Mouse (Mus musculus) heart, postnatal 0 days (tissue): ENCODE measurements around the gene Cyfip2. TPM values are rescaled to one million over a fixed set of nuclear protein-coding genes. Genes with fewer than 3 reads are reported as not detected.
A peak's percentile ranks its signal among the peaks of the same experiment; 100 is the strongest.

Experiments
- ATAC-seq: fragments of 200-750 bp; cut with Nextera tagmentation; 2 replicates; pipeline ENCODE4 v1.8.0; 2017; ENCODE audit warnings: low read depth, moderate number of reproducible peaks, moderate library complexity; ENCODE audit not compliant: insufficient read depth
- DNase-seq: peaks from one replicate; pipeline ENCODE4 v3.0.0-alpha.2; 2016; ENCODE audit warnings: low spot score
- H3K27ac ChIP-seq: fragments of 300-500 bp; sonication (generic); 2 replicates; pipeline ENCODE4 v1.5.1; 2014; ENCODE audit warnings: low read depth, mild to moderate bottlenecking
- H3K27me3 ChIP-seq: fragments of 300-500 bp; sonication (generic); 2 replicates; pipeline ENCODE4 v1.6.1; 2014; ENCODE audit warnings: low read length, mixed read lengths; ENCODE audit not compliant: control insufficient read depth, insufficient read depth
- H3K36me3 ChIP-seq: fragments of 300-500 bp; sonication (generic); replicated peaks from 2 replicates; pipeline ENCODE4 v1.6.1; 2014; ENCODE audit warnings: low read length, mixed read lengths; ENCODE audit not compliant: control insufficient read depth, insufficient read depth
- H3K4me1 ChIP-seq: fragments of 300-500 bp; sonication (generic); 2 replicates; pipeline ENCODE4 v1.6.1; 2014; ENCODE audit warnings: antibody characterized with exemption; ENCODE audit not compliant: control insufficient read depth, insufficient read depth
- H3K4me2 ChIP-seq: fragments of 300-500 bp; sonication (generic); 2 replicates; pipeline ENCODE4 v1.6.1; 2014; ENCODE audit warnings: low read depth, mild to moderate bottlenecking, low read length, moderate library complexity
- H3K4me3 ChIP-seq: fragments of 300-500 bp; sonication (generic); 2 replicates; pipeline ENCODE4 v1.5.1; 2014; ENCODE audit warnings: low read depth, low read length
- H3K9ac ChIP-seq: fragments of 300-500 bp; sonication (generic); replicated peaks from 2 replicates; pipeline ENCODE4 v1.6.1; 2014; ENCODE audit warnings: low read depth, low read length, mixed read lengths
- H3K9me3 ChIP-seq: fragments of 300-500 bp; sonication (generic); replicated peaks from 2 replicates; pipeline ENCODE4 v1.6.1; 2016; ENCODE audit warnings: low read length; ENCODE audit not compliant: control insufficient read depth
- CTCF ChIP-seq: IDR thresholded peaks from 2 replicates; pipeline ENCODE4 v1.5.1; 2016; ENCODE audit warnings: antibody characterized with exemption, control low read depth, low read depth
- EP300 ChIP-seq: IDR thresholded peaks from 2 replicates; pipeline ENCODE4 v1.6.1; 2016; ENCODE audit warnings: antibody characterized with exemption, low read depth
- WGBS: fragments of 180-500 bp; shearing (Covaris S2); extraction: QIAGEN DNeasy Blood & Tissue Kit; methylation state at CpG from one replicate; pipeline ENCODE4 v1.1.7; 2014; 5-methylcytosine and 5-hydroxymethylcytosine counted together
- polyA plus RNA-seq: library from polyadenylated mRNA; unstranded; fragments of >200 nt; fragmentation: Nextera tagmentation; extraction: Ambion mirVana; gene quantifications from 2 replicates; pipeline ENCODE4 v1.2.1, GENCODE M21; 2015
- total RNA-seq: library from RNA; depleted of rRNA; stranded (reverse); fragments of >200 nt; gene quantifications from 2 replicates; pipeline ENCODE4 v1.2.3, GENCODE M21; 2014; ENCODE audit warnings: low replicate concordance

Cyfip2 gene
- total and polyA plus RNA-seq, 2 experiments from 2014 or later = 6.3 to 15.6 TPM

DNA sequence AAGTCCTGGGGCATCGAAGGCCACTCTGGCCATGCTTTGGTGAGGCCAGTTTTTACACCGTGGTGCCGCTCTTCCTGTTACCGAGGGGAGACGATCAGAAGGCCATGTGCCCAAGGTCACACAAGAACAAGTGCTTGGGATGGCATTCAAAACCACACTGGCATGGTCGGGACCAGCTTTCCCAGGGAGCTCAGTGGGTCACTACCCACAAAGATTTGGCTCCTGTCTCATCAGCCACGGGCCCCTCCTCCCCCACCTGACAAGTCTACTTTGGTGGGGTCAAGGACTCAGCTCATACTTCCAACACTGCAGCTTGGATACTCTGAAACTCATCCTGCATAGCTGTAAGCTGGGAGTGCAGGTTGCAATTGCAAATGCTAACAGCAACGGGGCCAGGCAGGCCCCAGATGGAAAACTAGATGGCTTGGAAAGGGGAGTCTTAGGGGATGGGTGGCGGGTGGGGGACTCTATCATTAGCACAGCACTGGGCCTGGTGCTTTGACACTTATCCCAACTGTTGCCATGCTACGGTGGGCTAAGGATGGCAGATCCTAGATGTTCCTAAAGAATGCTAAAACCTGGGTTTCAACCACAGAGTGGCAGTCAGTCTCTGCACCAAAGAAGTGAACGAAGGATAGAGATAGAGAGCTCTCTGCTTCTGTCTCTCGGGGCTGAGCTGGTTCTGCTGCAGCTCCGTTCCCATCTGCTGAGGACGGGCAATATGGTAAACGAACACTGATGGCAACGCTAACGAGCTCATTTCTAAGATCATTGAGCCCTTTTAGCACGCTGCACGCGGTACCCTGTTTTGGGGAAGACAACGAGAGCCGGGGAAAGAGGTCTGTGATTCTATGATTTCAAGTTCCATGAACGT lies 67.7 kb downstream of the Cyfip2 start:
- no peak for DNase-seq
- TF ChIP-seq CTCF (no peak), EP300 (no peak)
- Histone ChIP-seq H3K36me3 (no peaks in the 10 kb centered on the region; the same call in 1 of the 2 replicates), H3K4me1 (no peaks in the 10 kb centered on the region), H3K27ac (no peak overlapping the region), H3K9me3 (no peaks in the 10 kb centered on the region), H3K27me3 (no peaks in the 10 kb centered on the region), H3K4me2 (no peak overlapping the region), H3K9ac (no peak overlapping the region), H3K4me3 (no peak overlapping the region)
- 86% methylated on average over 23 of the region's 23 CpGs for WGBS
- no peak for ATAC-seq

DNA sequence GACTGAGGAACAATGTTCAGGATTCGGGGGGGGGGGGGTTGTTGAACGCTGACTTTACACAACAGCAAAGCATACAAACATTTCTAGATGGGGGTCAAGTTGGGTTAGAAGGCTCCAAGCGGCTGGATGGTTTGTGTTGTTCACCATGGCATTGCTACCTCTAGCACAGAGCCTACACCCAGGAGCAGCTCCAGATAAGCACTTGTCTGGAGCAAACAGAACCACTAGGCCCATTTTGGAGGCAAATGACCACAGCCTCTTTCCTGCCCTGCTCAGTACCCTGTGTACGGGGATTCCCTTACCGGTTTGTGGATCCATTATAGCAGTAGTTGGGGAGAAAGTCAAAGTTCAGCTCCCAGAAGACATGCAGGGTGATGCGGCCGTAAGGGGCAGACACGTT lies 70.7 kb downstream of the Cyfip2 start:
- DNase-seq = no peak
- ATAC-seq = no peak
- WGBS = 89% methylated on average over 8 of the region's 8 CpGs
- Histone ChIP-seq H3K4me3 (no peak overlapping the region), H3K4me1 (no peaks in the 10 kb centered on the region), H3K9ac (no peak overlapping the region), H3K4me2 (no peak overlapping the region), H3K27ac (no peak overlapping the region), H3K36me3 (peaks cover 5% of the 10 kb centered on the region; the same call in 1 of the 2 replicates), H3K27me3 (no peaks in the 10 kb centered on the region), H3K9me3 (no peaks in the 10 kb centered on the region)
- TF ChIP-seq CTCF (no peak), EP300 (no peak)

DNA sequence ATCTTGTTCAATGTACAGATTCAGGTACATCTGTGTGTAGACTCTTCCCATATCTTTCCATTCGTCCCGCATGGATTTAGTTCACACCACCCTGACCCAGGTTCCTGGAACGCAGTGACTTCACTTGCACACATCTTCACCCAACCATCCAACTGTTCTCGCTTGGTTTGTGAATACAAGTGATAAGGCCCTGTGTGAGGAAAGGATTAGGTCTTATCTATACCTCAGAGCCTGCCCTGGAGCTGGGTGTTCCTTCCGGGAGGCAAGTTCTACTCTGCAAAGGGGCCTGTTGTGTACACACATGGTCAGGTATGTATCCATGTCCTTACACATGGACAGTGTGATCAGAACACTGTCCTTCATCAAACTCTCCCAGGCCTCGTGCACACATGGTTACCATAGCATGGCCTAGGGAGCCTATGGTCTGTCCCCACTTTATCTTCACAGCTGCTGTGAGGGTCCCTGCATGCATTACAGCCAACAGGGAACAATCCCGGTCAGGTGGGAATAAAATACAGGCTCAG lies 71.4 kb downstream of the Cyfip2 start:
- TF ChIP-seq EP300 = no peak
- no peak for TF ChIP-seq CTCF
- 69% methylated on average over 7 of the region's 7 CpGs for WGBS
- no peaks in the 10 kb centered on the region for H3K9me3 ChIP-seq
- DNase-seq (no peak), ATAC-seq (no peak; the same call in 1 of the 2 replicates)
- H3K27me3 ChIP-seq = no peaks in the 10 kb centered on the region
- H3K4me2 ChIP-seq = no peak overlapping the region
- no peak overlapping the region for H3K27ac ChIP-seq
- H3K9ac ChIP-seq = no peak overlapping the region
- H3K4me1 ChIP-seq = no peaks in the 10 kb centered on the region
- no peak overlapping the region for H3K4me3 ChIP-seq
- 0 out of 2 replicates have a peak, but pooled peaks cover 5% of the 10 kb centered on the region for H3K36me3 ChIP-seq

DNA sequence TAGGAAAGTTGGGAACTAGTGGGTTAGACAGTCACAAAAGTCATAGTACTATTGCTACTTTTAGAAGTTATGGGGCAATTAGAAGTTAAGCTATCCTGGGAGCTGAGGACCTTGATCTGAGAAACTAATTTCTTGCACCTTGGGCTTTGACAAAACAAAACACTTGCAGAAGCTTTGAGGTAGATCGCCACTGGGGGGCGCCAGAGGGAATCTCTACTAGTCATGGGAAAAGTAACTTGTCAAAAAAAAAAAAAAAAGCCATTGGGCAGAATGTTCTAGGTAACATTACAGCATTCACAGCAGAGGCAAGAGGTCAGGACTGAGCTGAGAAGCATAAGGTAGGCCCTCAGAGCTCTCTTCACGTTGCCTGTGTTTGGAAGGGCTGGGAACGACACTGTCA lies 75.7 kb downstream of the Cyfip2 start:
- DNase-seq (no peak), ATAC-seq (no peak)
- Histone ChIP-seq H3K4me2 (no peak overlapping the region), H3K4me3 (no peak overlapping the region), H3K4me1 (no peaks in the 10 kb centered on the region; the same call in 1 of the 2 replicates), H3K36me3 (0 out of 2 replicates have a peak, but pooled peaks cover 5% of the 10 kb centered on the region), H3K27ac (no peak overlapping the region), H3K9ac (no peak overlapping the region), H3K9me3 (no peaks in the 10 kb centered on the region), H3K27me3 (no peaks in the 10 kb centered on the region)
- 43% methylated on average over 4 of the region's 4 CpGs for WGBS
- TF ChIP-seq CTCF (peak; percentile 29), EP300 (no peak)

DNA sequence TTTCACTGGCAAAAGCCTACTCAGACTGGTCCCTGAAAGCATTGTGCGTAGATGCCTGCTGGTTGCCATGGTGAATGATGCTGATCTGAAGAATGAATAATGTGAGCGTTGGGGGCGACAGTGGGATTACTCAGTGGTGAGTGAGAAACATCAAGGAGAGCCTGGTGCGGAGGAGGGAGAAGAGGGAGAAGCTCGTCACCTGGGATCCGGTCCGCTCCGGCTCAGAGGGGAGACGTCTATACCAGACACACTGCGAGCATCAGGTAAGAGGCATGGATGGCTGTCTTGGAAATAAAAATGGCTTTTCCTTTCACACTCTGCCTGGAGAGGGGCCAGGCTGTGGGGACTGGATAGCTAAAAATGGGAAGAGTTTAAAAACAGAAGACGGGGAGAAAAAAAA lies 77.3 kb downstream of the Cyfip2 start, which contains the start of gene Fndc9:
Gene Fndc9 (plus strand): TSS at position 198 of the 400 bp plus-strand sequence.
- Histone ChIP-seq H3K27me3 (no peaks in the 10 kb centered on the region), H3K36me3 (0 out of 2 replicates have a peak, but pooled peaks cover 5% of the 10 kb centered on the region), H3K27ac (no peak within 1 kb of the TSS), H3K9me3 (no peaks in the 10 kb centered on the region), H3K4me3 (no peak within 1 kb of the TSS), H3K9ac (no peak within 1 kb of the TSS), H3K4me1 (no peaks in the 10 kb centered on the region; the same call in 1 of the 2 replicates), H3K4me2 (no peak within 1 kb of the TSS)
- ATAC-seq = no peak
- TF ChIP-seq EP300 = no peak
- TF ChIP-seq CTCF = no peak
- DNase-seq = no peak
- 78% methylated on average over 11 of the region's 11 CpGs for WGBS
